Mouse (Mus musculus) olfactory bulb, adult 2 months (tissue): ENCODE data around the gene Gstp1. TPM values are rescaled to one million over a fixed set of nuclear protein-coding genes. Genes with fewer than 3 reads are reported as not detected.
"Not testable (repeated sequence)": the region's sequence is repeated elsewhere in the genome, so short reads cannot be mapped to it uniquely, and the experiment has no call there.

Source experiments
- H3K27ac ChIP-seq: fragments of 200-500 bp; 2 replicates; pipeline ENCODE4 v1.5.1; 2012; ENCODE audit warnings: low read depth, low read length; ENCODE audit not compliant: insufficient read depth
- H3K4me1 ChIP-seq: fragments of 200-500 bp; 2 replicates; pipeline ENCODE4 v1.6.1; 2012; ENCODE audit warnings: low read length; ENCODE audit not compliant: control insufficient read depth, insufficient read depth
- H3K4me3 ChIP-seq: fragments of 200-500 bp; 2 replicates; pipeline ENCODE4 v1.5.1; 2012; ENCODE audit warnings: mild to moderate bottlenecking, low read depth, low read length, moderate library complexity; ENCODE audit not compliant: insufficient read depth
- CTCF ChIP-seq: fragments of 200-500 bp; IDR thresholded peaks from 2 replicates; pipeline ENCODE4 v1.5.1; 2012; ENCODE audit warnings: low read depth, mild to moderate bottlenecking, low read length, moderate library complexity; ENCODE audit not compliant: insufficient read depth
- POLR2A ChIP-seq: fragments of 200-500 bp; IDR thresholded peaks from 2 replicates; pipeline ENCODE4 v1.6.1; 2012; ENCODE audit warnings: mild to moderate bottlenecking, low read depth, low read length, moderate library complexity; ENCODE audit not compliant: insufficient read depth
- WGBS: fragments of 180-500 bp; shearing (Covaris S2); methylation state at CpG from one replicate; pipeline ENCODE4 v1.1.7; 2018; 5-methylcytosine and 5-hydroxymethylcytosine counted together
- polyA plus RNA-seq: library from polyadenylated mRNA; stranded (reverse); fragments of >200 nt; gene quantifications from 2 replicates; pipeline ENCODE4 v1.2.4, GENCODE M21; 2012; ENCODE audit warnings: low replicate concordance; ENCODE audit not compliant: missing spikeins, insufficient read depth, insufficient read length

Gene Gstp1
- polyA plus RNA-seq, 1 experiment, result not detected

DNA sequence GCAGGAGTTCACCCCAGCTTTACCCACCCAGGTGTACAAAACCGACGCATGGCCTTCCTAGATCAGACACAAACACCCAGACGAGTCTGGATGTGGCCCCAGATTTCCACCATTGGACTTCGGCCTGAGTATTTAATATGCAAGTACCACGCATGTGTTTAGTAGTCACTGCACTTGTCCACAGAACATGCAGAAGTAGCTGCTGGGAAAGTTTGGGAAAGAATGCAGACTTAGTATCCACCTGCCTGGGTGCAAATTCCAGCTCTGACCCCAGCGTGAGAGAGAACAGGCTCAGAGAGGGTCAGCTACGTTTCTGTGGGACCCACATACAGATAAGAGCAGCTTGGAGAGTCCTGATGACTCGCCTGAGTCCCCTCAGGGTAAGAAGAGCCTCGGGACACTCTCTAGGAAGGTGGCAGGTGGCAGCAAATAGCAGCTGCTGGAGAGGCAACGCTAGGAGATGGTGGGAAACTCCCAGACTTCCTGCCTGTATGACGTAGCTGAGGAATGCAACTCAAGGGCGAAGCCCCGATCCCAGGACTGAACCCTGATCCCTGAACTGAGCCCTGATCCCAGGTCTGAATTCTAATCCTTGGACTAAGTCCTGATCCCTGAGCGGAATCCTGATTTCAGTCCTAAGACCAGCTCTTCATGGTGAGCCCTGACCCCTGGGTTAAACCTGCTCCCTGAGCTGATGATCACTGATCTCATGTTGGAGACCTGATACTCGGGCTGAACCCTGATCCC, 18.3 kb upstream of the Gstp1 start:
- no peak overlapping the region for H3K27ac ChIP-seq
- TF ChIP-seq POLR2A (no peak), CTCF (no peak)
- 67% methylated on average over 15 of the region's 15 CpGs for WGBS
- no peaks in the 10 kb centered on the region for H3K4me1 ChIP-seq
- no peak overlapping the region for H3K4me3 ChIP-seq

- WGBS, result 74% methylated on average over 8 of the region's 8 CpGs
- Histone ChIP-seq H3K27ac (no peak overlapping the region), H3K4me3 (no peak overlapping the region), H3K4me1 (no peaks in the 10 kb centered on the region)
- no peak for TF ChIP-seq CTCF
- no peak for TF ChIP-seq POLR2A
These were observed 17.6 kb upstream of the Gstp1 start for GRCm38 (mm10) chr19:4055216-4055946.

DNA sequence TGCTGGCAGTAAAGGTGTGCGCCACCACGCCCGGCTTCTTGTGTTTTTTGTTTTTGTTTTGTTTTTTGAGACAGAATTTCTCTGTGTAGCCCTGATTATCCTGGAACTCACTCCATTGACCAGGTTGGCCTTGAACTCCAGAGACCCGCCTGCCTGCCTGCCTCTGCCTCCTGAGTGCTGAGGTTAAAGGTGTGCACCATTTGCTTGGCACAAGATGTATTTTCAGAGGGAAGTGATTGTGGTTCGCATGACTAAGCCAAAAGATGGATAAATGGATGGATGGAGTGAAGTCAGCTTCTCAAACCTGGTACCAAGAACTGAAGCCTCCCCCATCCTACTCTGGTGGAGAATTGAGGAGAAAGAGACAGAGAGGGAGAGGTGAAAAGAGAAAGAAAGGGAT, 16.8 kb upstream of the Gstp1 start:
- 93% methylated on average over 5 of the region's 5 CpGs for WGBS
- no peak overlapping the region for H3K4me3 ChIP-seq
- no peaks in the 10 kb centered on the region for H3K4me1 ChIP-seq
- H3K27ac ChIP-seq, result no peak overlapping the region
- TF ChIP-seq POLR2A, result no peak
- TF ChIP-seq CTCF, result no peak

DNA sequence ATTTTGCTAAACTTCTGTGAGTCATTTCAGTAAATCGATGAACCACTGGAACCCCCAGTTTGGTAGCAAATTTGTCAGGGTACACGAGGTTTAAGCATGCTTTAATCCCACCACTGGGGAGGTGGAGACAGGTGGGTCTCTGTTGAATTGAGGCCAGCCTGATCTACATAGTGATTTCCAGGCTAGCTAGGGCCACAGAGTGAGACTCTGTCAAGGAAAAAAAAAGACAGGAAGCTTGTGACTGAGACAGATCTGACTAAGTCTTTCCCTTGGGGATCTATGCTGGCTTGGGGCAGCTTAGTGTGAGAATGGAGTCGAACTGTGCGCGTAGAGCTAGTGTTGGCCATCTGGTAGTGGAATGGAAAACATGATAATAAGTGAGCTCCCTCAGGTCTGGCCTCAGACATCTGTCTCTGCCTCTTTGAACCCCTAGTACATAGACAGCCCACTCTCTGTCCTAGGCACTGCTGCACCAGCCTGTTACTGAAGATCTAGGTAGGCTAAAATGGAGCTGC, 14.8 kb upstream of the Gstp1 start:
- 87% methylated on average over 5 of the region's 5 CpGs for WGBS
- TF ChIP-seq POLR2A, result no peak
- no peak for TF ChIP-seq CTCF

GRCm38 (mm10) chr19:4051741-4052515, 14.1 kb upstream of the Gstp1 start:
- H3K27ac ChIP-seq, result no peak overlapping the region
- peak; percentile 78 for TF ChIP-seq CTCF
- no peak for TF ChIP-seq POLR2A
- H3K4me1 ChIP-seq, result no peaks in the 10 kb centered on the region
- H3K4me3 ChIP-seq, result no peak overlapping the region
- 52% methylated on average over 10 of the region's 10 CpGs for WGBS

More for the DNA sequence above, 14.8 kb upstream of the Gstp1 start:
- Histone ChIP-seq H3K4me1 (no peaks in the 10 kb centered on the region), H3K4me3 (no peak overlapping the region), H3K27ac (no peak overlapping the region)

DNA sequence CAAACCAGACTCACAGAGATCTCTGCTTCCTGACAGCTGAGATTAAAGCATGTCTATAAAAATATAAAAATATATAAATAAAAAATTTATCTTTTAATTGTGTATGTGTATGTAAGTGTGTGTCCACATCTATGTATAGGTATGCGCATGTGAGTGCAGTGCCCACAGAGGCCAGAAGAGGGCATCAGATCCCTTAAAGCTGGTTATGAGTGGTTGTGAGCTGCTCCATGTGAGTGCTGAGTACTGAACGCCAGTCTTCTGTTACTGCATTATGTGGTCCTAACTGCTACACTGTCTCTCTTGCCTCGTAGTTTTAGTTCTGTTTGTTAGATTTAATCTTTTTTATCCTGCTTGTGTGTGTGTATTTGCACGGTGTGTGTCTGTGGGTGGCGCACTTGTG, 13.2 kb upstream of the Gstp1 start:
- Histone ChIP-seq H3K4me1 (0 out of 2 replicates have a peak, but pooled peaks cover 2% of the 10 kb centered on the region), H3K4me3 (no peak overlapping the region), H3K27ac (no peak overlapping the region)
- 93% methylated on average over 5 of the region's 5 CpGs for WGBS
- TF ChIP-seq POLR2A (no peak), CTCF (no peak)

DNA sequence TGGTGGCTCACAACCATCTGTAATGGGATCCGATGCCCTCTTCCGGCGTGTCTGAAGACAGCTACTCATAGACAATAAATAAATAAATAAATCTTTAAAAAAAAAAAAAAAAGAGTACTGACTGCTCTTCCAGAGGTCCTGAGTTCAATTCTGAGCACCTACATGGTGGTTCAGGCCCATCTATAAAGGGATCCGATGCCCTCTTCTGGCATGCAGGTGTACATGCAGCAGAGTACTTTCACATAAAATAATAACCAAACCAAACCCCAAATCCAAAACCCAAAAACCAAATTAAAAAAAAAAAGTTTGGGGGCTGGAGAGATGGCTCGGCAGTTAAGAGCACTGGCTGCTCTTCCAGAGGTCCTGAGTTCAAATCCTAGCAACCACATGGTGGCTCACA, 11.3 kb upstream of the Gstp1 start:
- not testable (repeated sequence) for H3K27ac ChIP-seq, H3K4me3 ChIP-seq, H3K4me1 ChIP-seq
- 84% methylated on average over 5 of the region's 5 CpGs for WGBS

DNA sequence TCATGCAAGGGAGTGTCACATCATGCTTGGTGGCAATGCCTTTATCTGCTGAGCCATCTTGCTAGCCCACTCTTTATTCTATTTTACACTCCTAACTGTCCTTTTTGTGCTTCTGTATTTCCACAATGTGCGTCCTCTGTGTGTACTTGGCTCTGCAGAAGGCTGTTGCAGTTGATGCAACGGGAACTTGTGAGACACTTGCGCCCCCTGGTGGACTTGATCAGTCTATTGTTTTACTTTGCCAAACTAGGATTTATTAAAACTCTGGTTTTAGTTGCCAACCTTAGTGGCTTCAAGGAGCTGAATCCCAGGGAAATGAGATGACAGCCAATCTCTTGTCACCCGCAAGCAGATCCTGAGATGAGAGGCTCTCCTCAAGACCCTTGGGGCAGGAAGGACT, 10.1 kb upstream of the Gstp1 start:
- TF ChIP-seq CTCF, result no peak
- H3K27ac ChIP-seq, result no peak overlapping the region
- WGBS, result 9% methylated on average over 4 of the region's 4 CpGs

DNA sequence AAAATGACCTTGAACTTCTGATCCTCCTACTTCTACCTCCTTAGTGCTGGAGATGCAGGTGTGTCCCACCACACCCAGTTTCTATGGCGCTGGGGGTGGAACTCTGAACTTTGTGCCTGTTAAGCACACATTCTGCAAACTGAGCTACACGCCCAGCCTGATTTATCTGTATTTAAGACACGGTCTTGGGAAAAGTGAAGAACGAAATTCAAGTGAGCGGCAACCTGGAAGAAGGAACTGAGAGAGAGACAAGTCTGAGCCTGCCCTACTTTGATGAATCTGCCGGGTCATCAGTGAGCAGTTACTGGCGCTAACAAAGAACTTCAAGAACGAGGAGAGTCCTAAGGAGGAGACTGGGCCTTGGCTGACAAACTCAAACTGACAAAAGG, 9.1 kb upstream of the Gstp1 start:
- no peak for TF ChIP-seq CTCF
- TF ChIP-seq POLR2A, result no peak
- WGBS, result 84% methylated on average over 8 of the region's 8 CpGs
- Histone ChIP-seq H3K4me1 (peaks cover 5% of the 10 kb centered on the region), H3K27ac (no peak overlapping the region), H3K4me3 (no peak overlapping the region)

More for the DNA sequence above, 10.1 kb upstream of the Gstp1 start:
- Histone ChIP-seq H3K4me1 (peaks cover 5% of the 10 kb centered on the region), H3K4me3 (no peak overlapping the region)
